Mouse (Mus musculus) kidney, embryonic 15.5 days (tissue): ENCODE data around the gene Asb8. TPM values are rescaled to one million over a fixed set of nuclear protein-coding genes. Genes with fewer than 3 reads are reported as not detected.

ENCODE experiments used
- ATAC-seq: fragments of 200-750 bp; cut with Nextera tagmentation; replicated peaks from 2 replicates; pipeline ENCODE4 v1.8.0; 2017; ENCODE audit warnings: moderate TSS enrichment; ENCODE audit not compliant: low FRiP score
- H3K27ac ChIP-seq: fragments of 300-500 bp; sonication (generic); 2 replicates; pipeline ENCODE4 v1.5.1; 2015; ENCODE audit warnings: mild to moderate bottlenecking, inconsistent platforms
- H3K27me3 ChIP-seq: fragments of 300-500 bp; sonication (generic); 2 replicates; pipeline ENCODE4 v1.6.1; 2015; ENCODE audit warnings: inconsistent platforms
- H3K36me3 ChIP-seq: fragments of 300-500 bp; sonication (generic); 2 replicates; pipeline ENCODE4 v1.6.1; 2015; ENCODE audit warnings: inconsistent platforms
- H3K4me1 ChIP-seq: fragments of 300-500 bp; sonication (generic); 2 replicates; pipeline ENCODE4 v1.6.1; 2015; ENCODE audit warnings: inconsistent platforms
- H3K4me2 ChIP-seq: fragments of 300-500 bp; sonication (generic); 2 replicates; pipeline ENCODE4 v1.6.1; 2015; ENCODE audit warnings: moderate library complexity, mild to moderate bottlenecking, inconsistent platforms
- H3K4me3 ChIP-seq: fragments of 300-500 bp; sonication (generic); replicated peaks from 2 replicates; pipeline ENCODE4 v1.5.1; 2015; ENCODE audit warnings: mild to moderate bottlenecking, inconsistent platforms
- H3K9ac ChIP-seq: fragments of 300-500 bp; sonication (generic); 2 replicates; pipeline ENCODE4 v1.6.1; 2015; ENCODE audit warnings: mild to moderate bottlenecking, inconsistent platforms
- H3K9me3 ChIP-seq: fragments of 300-500 bp; sonication (generic); replicated peaks from 2 replicates; pipeline ENCODE4 v1.6.1; 2016; ENCODE audit warnings: inconsistent platforms
- WGBS: fragments of 180-500 bp; shearing (Covaris S2); methylation state at CpG from one replicate; pipeline ENCODE4 v1.1.7; 2015; ENCODE audit warnings: mixed read lengths; 5-methylcytosine and 5-hydroxymethylcytosine counted together
- polyA plus RNA-seq: library from polyadenylated mRNA; unstranded; fragments of >200 nt; fragmentation: Nextera tagmentation; extraction: Ambion mirVana; gene quantifications from 2 replicates; pipeline ENCODE4 v1.2.1, GENCODE M21; 2015

The Asb8 gene
- polyA plus RNA-seq = 46.2 and 47.4 TPM in 2 replicates

DNA sequence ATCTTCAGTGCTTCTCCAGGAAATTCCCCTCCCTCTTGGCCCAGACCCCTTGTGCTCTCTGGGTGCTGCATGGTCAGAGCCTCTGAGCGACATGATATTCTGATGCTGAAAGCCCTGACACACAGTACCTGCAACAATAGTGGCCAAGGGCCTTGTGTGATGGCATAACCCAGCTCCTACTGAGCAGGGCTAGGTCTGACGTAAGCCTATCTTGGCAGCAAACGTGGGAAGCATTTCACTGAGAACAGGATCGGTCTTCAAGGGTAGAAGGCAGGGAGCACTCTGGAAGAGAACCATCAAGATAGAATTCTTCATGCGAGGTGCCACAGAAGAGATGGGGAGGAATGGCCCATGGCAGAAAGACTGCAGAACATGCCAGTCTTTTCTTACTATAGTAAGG is at the start of gene Asb8:
Gene Asb8 (minus strand): TSS at position 101 of the 400 bp plus-strand sequence.
- Histone ChIP-seq H3K27me3 (peaks cover 59% of the 10 kb centered on the region), H3K9me3 (no peaks in the 10 kb centered on the region), H3K4me2 (no peak within 1 kb of the TSS), H3K36me3 (no peaks in the 10 kb centered on the region), H3K27ac (no peak within 1 kb of the TSS), H3K4me1 (peaks cover 38% of the 10 kb centered on the region), H3K9ac (no peak within 1 kb of the TSS), H3K4me3 (no peak within 1 kb of the TSS)
- no peak for ATAC-seq
- 82% methylated on average over 5 of the region's 5 CpGs for WGBS

DNA sequence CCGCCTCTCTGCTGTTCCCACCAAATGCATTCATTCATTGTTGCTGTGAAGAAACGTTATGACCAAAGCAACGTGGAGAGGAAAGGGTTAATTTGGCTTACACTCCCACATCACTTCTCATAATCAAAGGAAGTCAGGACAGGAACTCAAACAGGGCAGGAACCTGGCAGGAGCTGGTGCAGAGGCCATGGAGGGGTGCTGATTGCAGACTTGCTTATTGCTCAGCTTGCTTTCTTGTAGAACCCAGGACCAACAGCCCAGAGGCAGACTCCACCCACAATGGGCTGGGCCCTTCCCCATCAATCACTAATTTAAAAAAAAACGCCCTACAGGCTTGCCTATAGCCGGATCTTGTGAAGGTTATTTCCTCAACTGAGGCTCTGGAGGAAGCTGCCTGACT is 48.7 kb upstream of the Asb8 start:
- Histone ChIP-seq H3K27me3 (no peaks in the 10 kb centered on the region), H3K4me3 (no peak overlapping the region), H3K4me2 (no peak overlapping the region), H3K36me3 (no peaks in the 10 kb centered on the region), H3K4me1 (no peaks in the 10 kb centered on the region), H3K9me3 (no peaks in the 10 kb centered on the region), H3K9ac (no peak overlapping the region), H3K27ac (no peak overlapping the region)
- ATAC-seq = no peak
- WGBS = 68% methylated on average over 5 of the region's 5 CpGs

DNA sequence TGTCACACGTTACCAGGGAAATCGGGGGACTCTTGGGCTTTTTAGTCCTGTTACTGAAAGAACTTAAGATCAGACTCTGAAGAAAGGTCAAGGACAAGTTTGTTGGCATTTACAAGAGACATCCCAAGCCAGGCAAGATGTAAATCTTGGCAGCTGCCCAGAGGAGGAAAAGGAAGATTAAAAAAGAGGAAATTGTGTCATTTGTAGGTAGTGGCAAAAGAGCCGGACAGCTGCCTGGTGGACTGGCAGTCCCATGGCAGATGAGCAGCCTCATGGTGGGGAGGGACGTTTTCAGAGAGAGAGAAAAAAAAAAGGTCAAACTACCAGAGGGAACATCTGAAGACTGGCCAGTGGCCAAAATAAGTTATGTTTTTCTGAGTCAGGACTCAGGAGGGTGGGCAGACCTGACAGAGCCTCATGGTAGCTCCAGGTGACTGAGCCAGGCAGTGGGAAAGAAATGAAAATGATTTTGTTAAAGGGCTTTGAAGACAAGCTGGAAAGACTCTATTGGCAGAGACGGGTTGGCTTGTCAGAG is 48.0 kb upstream of the Asb8 start:
- ATAC-seq = no peak
- no peak overlapping the region for H3K4me2 ChIP-seq
- no peak overlapping the region for H3K27ac ChIP-seq
- 64% methylated on average over 5 of the region's 5 CpGs for WGBS
- H3K9ac ChIP-seq = no peak overlapping the region
- no peaks in the 10 kb centered on the region for H3K27me3 ChIP-seq
- H3K4me1 ChIP-seq = no peaks in the 10 kb centered on the region
- no peaks in the 10 kb centered on the region for H3K36me3 ChIP-seq
- no peaks in the 10 kb centered on the region for H3K9me3 ChIP-seq
- no peak overlapping the region for H3K4me3 ChIP-seq

DNA sequence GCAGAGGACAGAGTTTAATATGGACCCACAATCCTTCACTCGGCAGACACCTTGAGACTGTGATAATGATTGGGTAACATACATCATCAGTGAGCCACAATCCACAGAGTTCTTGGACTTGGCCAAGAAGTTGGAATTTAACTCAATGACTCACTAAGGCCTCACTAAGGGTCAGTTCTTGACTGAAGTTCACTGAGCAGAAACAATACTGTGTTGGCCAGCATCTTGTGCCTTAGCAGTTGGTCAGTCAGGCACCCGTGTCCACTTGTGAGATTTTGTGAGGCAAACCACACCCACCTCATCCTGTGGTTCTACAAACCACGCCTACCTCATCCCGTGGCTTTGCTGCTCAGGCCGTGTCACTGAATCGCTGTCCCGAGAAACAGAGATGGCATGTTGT is 44.3 kb upstream of the Asb8 start:
- no peak overlapping the region for H3K27ac ChIP-seq
- no peaks in the 10 kb centered on the region for H3K36me3 ChIP-seq
- no peaks in the 10 kb centered on the region for H3K27me3 ChIP-seq
- H3K9me3 ChIP-seq = no peaks in the 10 kb centered on the region
- no peak overlapping the region for H3K4me2 ChIP-seq
- ATAC-seq = peak; percentile 52; the same call in 1 of the 2 replicates
- no peaks in the 10 kb centered on the region for H3K4me1 ChIP-seq
- no peak overlapping the region for H3K9ac ChIP-seq
- H3K4me3 ChIP-seq = no peak overlapping the region
- WGBS = 66% methylated on average over 7 of the region's 7 CpGs

DNA sequence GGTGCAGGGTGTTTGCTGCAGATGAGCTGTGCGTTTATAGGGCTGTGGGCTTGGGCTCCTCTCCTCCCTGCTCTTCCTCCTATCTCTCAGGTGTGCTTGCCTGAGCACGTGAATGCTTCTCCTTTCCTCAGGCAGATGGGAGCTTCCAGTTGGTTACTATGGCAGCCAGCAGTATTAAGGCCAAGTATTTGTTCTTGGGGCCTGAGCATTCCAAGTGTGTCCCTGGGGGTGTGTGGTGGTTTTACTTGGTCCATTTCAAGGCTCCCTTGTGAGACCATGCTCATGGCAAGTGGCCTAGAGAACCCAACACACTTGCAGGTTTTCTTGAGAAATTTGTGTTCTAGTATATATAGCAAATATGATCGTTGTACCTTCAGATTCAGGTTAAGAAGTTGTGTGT is 30.0 kb upstream of the Asb8 start, which contains the start of gene Olfr288:
Gene Olfr288 (minus strand): TSS at position 101 of the 400 bp plus-strand sequence.
- no peak within 1 kb of the TSS for H3K4me2 ChIP-seq
- H3K27me3 ChIP-seq = no peaks in the 10 kb centered on the region
- no peaks in the 10 kb centered on the region for H3K36me3 ChIP-seq
- ATAC-seq = no peak
- WGBS = 63% methylated on average over 3 of the region's 3 CpGs
- H3K4me1 ChIP-seq = no peaks in the 10 kb centered on the region
- no peak within 1 kb of the TSS for H3K4me3 ChIP-seq
- H3K9me3 ChIP-seq = no peaks in the 10 kb centered on the region
- no peak within 1 kb of the TSS for H3K27ac ChIP-seq
- H3K9ac ChIP-seq = no peak within 1 kb of the TSS

DNA sequence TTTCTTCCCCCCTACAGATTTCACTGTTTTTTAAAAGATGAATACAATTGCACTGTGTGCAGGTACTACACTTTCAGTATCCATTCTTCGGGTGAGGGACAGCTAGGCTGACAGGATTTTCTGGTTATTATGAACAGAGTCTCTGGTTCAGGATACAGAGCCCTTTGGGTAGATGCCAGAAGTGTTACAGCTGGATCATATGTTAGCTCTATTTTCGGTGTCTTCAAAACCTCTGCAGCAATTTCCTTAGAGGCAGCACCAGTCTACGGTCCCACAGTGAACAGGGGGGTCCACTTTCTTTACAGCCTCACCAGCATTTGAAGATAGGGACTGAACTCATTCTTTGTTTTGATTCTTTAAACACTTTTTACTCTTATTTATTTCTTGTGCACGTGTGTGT is 19.0 kb upstream of the Asb8 start:
- Histone ChIP-seq H3K9me3 (no peaks in the 10 kb centered on the region), H3K4me2 (no peak overlapping the region), H3K27ac (no peak overlapping the region), H3K4me3 (no peak overlapping the region), H3K9ac (no peak overlapping the region), H3K27me3 (0 out of 2 replicates have a peak, but pooled peaks cover under 1% of the 10 kb centered on the region), H3K36me3 (no peaks in the 10 kb centered on the region), H3K4me1 (peaks cover 27% of the 10 kb centered on the region)
- 66% methylated on average over 4 of the region's 4 CpGs for WGBS
- ATAC-seq = no peak

DNA sequence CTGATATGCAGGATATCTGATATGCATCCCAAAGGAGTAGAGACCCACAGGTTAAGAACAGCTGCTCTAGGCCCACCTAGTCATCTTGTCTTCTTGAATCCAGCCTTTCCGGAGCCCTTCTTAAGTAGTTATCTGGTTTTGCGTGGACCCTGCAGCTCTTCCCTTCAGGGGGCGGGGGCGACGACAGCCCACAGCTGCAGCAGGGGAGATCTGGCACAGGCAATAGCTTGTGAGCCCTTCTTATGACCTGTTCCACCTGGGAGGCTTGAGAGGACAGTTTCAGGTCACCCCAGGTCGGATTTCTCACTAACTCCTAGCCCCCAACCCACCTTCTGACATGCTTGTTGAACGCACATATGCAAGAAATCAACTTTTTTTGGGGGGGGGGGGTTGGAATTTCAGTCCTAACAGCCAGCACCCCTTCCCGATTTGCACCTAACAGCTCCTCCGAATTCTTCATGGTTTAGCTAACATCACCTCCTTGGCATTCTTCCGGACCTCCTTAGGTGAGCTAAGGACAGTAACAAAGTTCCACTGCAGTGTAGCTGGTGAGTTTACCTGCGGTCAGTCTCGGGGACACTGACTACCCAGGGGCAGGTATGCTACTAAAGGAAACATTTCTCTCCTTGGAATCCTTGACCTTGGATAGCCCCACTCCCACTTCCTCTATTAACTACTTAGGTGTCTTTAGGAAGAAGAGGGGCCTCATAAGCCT is 16.6 kb upstream of the Asb8 start:
- no peak overlapping the region for H3K9ac ChIP-seq
- no peaks in the 10 kb centered on the region for H3K9me3 ChIP-seq
- H3K36me3 ChIP-seq = no peaks in the 10 kb centered on the region
- H3K4me2 ChIP-seq = peak overlapping the region; percentile 87
- peak overlapping the region; percentile 87 for H3K27ac ChIP-seq
- peaks cover 8% of the 10 kb centered on the region; the same call in 1 of the 2 replicates for H3K27me3 ChIP-seq
- 42% methylated on average over 12 of the region's 12 CpGs for WGBS
- H3K4me3 ChIP-seq = no peak overlapping the region; the same call in 1 of the 2 replicates
- peaks cover 27% of the 10 kb centered on the region for H3K4me1 ChIP-seq
- no peak for ATAC-seq

DNA sequence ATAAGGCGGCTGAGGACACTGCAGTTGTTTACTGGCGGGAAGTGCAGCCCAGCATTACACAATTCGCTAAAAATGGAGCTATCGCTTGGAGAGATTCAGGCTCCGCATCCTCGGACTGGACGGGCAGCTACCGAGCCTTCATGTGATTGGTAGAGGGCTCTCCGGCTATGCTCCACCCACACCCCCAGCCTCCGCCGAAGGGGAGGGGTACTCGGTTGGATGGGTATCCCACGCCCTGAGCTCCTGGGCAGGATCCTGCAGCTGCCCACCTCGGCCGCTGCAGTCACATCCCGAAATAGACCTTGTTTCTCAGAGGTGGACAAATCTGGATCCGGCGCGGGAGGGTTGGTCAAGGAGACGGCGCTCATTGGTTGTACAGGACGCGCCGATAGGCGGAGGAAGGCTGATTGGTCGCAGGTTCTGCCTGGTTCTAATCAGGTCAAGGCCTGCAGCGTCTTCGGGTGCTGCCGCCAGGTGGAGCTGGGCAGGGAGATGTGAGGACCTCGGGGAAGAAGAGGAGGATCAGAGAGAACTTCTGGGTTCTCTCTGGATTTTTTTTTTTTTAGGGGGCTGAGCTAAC is 15.8 kb upstream of the Asb8 start:
- Histone ChIP-seq H3K4me2 (peak overlapping the region; percentile 87), H3K4me3 (peak overlapping the region; percentile 58), H3K27me3 (peaks cover 8% of the 10 kb centered on the region; the same call in 1 of the 2 replicates), H3K36me3 (no peaks in the 10 kb centered on the region), H3K9ac (peak overlapping the region; percentile 48), H3K9me3 (no peaks in the 10 kb centered on the region), H3K4me1 (peaks cover 27% of the 10 kb centered on the region), H3K27ac (peak overlapping the region; percentile 87)
- ATAC-seq = peak; percentile 98
- WGBS = under 1% methylated on average over 30 of the region's 30 CpGs

DNA sequence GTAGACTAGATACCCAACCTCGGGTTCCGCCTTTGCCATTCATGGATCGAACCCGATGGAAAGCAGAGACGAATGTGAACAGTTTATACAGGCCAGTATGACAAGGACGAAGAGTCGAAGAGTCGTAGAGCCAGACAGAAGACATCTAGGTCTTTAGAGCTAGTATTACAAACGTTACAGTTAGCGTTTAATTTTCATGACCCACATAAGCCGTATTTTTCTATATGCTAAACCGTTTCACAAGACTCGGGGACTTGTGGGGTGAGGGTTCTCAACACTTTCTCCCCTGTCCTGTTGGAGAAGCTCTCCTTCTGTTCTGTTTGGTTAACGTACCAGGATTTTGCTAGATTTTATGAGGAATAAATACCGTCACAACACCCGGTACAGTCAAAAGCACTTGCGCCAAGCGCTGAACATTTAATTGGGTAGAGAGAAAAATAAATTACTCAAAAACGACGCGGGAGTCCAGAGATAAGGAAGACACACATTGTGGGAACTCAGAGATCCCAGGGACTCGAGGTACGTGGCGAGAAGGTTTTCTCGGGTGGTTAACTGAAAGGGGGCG is 15.2 kb upstream of the Asb8 start:
- Histone ChIP-seq H3K9ac (peak overlapping the region; percentile 48), H3K4me2 (peak overlapping the region; percentile 87), H3K9me3 (no peaks in the 10 kb centered on the region), H3K27me3 (peaks cover 14% of the 10 kb centered on the region), H3K36me3 (no peaks in the 10 kb centered on the region), H3K4me1 (peaks cover 27% of the 10 kb centered on the region), H3K4me3 (peak overlapping the region; percentile 58), H3K27ac (peak overlapping the region; percentile 87)
- ATAC-seq = no peak
- WGBS = 5% methylated on average over 26 of the region's 26 CpGs

DNA sequence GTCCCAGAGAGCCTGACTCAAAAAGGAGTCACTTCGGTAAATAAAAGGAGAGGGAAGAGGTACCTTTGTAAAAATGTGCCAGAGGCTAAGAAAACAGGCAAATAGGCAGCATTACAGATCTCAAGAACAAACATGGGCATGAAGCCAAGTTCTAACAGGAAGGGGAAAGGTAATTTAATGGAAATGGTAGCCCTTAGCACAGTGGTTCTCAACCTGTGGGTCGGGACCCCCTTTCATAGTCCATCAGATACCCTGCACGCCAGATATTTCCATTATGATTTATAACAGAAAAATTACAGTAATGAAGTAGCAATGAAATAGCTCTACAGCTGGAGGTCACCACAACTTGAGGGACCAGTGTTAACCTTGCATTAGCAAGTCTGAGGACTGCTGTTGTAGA is 11.9 kb upstream of the Asb8 start:
- Histone ChIP-seq H3K36me3 (no peaks in the 10 kb centered on the region), H3K4me3 (no peak overlapping the region), H3K4me1 (peaks cover 20% of the 10 kb centered on the region), H3K4me2 (no peak overlapping the region), H3K27ac (no peak overlapping the region), H3K9ac (no peak overlapping the region), H3K9me3 (no peaks in the 10 kb centered on the region), H3K27me3 (peaks cover 33% of the 10 kb centered on the region)
- 56% methylated on average over 3 of the region's 3 CpGs for WGBS
- no peak for ATAC-seq

DNA sequence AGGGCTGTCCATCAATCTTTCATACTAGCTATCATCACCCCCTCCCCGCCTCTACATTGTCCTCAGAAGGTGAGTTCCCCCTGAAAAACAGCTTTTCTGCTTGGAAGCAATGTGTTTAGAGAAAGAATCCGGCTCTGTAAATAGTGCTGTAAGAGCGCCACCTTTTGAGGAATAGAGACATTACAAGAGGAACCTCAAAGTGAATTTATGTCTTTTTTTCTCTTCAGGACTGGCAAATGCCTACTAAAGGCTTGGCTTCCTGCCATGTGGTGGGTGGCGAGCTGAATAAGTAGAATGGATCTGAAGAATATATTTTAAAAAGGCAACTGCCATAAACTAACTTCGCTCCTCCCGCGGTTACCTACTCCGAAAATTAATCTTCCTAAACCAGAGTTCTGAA is 8.4 kb upstream of the Asb8 start:
- WGBS = 33% methylated on average over 8 of the region's 8 CpGs
- Histone ChIP-seq H3K4me2 (no peak overlapping the region), H3K4me3 (no peak overlapping the region), H3K9ac (no peak overlapping the region), H3K4me1 (peaks cover 4% of the 10 kb centered on the region), H3K9me3 (no peaks in the 10 kb centered on the region), H3K36me3 (no peaks in the 10 kb centered on the region), H3K27ac (no peak overlapping the region), H3K27me3 (peaks cover 52% of the 10 kb centered on the region)
- ATAC-seq = no peak

DNA sequence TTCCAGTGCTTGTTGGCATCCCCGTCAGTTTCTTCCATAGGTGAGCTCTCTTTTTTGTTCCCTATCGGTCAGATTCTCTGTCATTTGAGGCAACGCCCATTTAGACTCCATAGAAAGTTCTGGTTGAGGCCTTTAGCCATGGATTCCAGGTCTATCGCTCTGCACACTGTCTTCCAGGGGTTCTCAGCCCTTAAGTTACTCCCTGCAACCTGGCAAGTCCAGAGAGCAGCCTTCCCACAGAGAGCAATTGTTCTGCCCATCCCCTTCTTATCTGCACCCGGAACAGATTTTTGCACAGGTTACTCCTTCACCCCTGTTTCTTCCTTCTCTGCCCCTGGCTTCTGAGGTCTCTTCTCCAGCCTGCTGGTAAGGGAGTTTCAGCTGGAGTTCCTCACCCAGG is 6.7 kb upstream of the Asb8 start:
- 81% methylated on average over 5 of the region's 5 CpGs for WGBS
- H3K4me2 ChIP-seq = no peak overlapping the region
- no peak for ATAC-seq
- no peak overlapping the region for H3K4me3 ChIP-seq
- no peaks in the 10 kb centered on the region for H3K9me3 ChIP-seq
- no peak overlapping the region for H3K27ac ChIP-seq
- H3K4me1 ChIP-seq = peaks cover 21% of the 10 kb centered on the region
- no peaks in the 10 kb centered on the region for H3K36me3 ChIP-seq
- H3K27me3 ChIP-seq = peaks cover 67% of the 10 kb centered on the region
- no peak overlapping the region for H3K9ac ChIP-seq
